Mouse (Mus musculus) ES-E14 (cell line): ENCODE data around the gene Wdr77.

Experiments used
- CHD2 ChIP-seq: IDR thresholded peaks from 2 replicates; pipeline ENCODE4 v1.6.1; 2014; ENCODE audit warnings: mild to moderate bottlenecking, low read depth, low read length, inconsistent platforms
- MAFK ChIP-seq: IDR thresholded peaks from 2 replicates; pipeline ENCODE4 v1.6.1; 2014; ENCODE audit warnings: mild to moderate bottlenecking, low read depth, low read length, inconsistent platforms; ENCODE audit not compliant: insufficient read depth

GRCm38 (mm10) chr3:105994730-105995129, 35.6 kb downstream of the Wdr77 start:
- TF ChIP-seq MAFK (no peak), CHD2 (no peak)
